Mouse (Mus musculus) thymus, postnatal 25 days (tissue): ENCODE results near the gene Cd19.

ENCODE experiments used
- DNase-seq: peaks from one replicate; pipeline ENCODE4 v3.0.0; 2022

Cd19 gene

DNA sequence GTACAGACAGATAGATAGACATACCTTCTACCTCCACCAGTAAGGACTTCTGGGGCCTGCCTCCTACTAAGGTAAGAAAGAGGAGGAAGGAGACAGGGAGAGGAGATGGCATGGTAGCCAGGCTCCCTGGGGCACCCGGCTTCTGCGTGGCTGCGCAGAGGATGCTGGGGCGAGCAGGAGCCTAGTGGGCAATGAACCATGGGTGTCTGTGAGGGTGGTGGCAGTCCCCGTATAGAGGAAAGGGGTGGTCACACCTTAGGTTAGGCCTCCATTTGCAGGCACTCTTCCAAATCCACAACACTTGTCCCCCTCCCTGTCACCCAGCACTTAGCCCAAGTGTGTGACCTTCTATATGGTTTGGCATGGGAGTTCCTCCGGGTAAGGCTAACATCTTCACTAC, at the start of gene Cd19:
Gene Cd19, minus strand, starts transcription at position 165 of the 400 bp plus-strand sequence.
- no peak for DNase-seq

DNA sequence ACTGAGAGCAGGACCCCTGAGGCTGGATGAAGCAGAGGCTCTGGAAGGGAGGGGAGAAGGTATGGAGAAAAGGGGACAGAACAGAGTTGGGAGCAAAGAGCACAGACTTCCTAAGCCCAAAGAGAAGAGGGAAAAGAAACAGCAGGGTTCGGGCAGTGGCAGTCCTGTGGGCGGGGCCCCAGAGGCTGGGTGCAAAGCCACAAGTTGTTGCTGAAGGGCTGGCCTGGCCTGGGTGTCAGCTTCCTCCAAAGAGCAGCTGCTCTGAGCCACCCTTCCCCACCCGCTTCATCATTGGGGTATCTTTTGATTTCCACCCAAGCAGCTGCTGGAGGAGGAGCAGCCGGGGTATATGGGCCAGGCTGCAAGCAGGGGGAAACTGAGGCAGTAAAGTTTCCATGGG, 49.4 kb upstream of the Cd19 start:
- DNase-seq: peak; percentile 22

- no peak for DNase-seq
Observed at GRCm38 (mm10) chr7:126463547-126463946, 48.9 kb upstream of the Cd19 start.

- no peak for DNase-seq
Observed at GRCm38 (mm10) chr7:126463004-126463403, 48.3 kb upstream of the Cd19 start, which contains the start of gene Atp2a1. Atp2a1 (minus strand) TSS chr7:126463108.

GRCm38 (mm10) chr7:126461626-126462025, 46.9 kb upstream of the Cd19 start:
- DNase-seq: no peak

- no peak for DNase-seq
Observed at GRCm38 (mm10) chr7:126460623-126461399, 46.1 kb upstream of the Cd19 start.

- no peak for DNase-seq
Observed at GRCm38 (mm10) chr7:126458844-126459618, 44.3 kb upstream of the Cd19 start.

DNA sequence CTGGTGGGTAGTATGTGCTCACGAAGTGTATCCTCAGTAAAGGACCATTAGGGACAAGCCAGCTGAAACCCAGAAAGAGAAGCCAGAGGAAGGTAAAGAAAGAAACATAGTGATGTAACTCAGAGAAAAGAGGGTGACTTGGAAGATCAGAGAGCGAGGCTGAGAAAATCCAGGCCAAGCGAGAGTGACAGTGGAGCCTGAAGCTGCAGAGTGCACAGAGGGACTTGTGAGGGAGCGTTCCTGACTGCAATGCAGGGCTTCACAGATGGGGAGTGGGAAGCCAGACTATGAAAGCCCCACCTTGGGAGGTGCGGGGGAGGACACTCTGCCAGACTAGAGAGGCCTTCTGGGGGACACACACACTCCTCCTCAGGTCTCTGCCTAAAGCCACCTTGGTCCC, 43.5 kb upstream of the Cd19 start:
- no peak for DNase-seq

DNA sequence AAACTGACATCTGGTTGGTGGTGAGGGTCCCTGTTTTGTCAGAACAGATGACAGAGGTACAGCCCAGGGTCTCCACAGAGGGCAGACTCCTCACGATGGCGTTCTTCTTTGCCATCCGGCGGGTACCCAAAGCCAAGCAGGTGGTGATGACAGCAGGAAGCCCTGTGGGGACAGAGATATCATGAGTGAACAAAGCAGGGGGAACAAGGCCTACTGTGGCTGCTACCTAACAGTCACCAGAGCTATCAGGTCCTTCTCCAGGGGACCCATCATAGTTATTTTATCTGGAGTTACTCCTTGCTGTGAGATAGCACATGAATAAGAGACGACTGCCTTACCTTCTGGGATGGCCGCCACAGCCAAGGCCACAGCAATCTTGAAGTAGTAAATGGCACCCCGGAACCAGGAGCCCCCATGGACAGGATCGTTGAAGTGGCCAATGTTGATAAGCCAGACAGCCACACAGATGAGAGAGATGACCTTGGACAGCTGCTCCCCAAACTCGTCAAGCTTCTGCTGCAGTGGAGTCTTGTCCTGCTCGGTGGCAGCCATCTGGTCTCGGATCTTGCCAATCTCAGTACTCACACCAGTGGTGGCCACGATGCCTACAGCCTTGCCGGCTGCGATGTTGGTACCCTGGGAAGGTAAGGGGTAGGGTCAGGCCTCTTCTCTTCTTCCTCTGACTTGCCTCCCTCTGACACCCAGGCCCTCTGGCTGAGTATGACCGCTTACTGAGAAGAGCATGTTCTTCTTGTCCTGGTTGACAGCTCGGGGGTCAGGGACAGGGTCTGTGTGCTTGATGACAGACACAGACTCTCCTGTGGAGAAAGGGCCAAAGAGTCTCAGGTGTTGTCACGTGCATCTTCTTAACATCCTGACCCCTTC, 41.9 kb upstream of the Cd19 start:
- DNase-seq: no peak

DNA sequence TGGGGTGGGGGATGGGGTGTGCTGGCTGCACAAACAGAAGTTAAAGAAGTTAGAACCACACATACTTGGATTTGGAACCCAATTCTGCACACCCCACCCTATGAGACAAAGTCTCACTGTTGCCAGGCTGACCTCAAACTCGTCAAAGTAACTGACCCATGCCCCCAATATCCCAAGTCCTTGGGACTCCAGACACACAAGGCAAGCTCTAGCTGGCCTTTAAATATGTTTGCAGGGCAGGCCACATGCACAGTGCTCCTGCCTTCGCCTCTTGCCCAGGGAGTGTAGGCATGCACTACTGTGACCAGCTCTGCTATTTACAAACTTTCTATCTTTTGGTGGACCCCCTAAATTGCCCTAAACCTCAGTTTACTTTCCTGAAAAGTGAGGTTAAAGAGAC, 40.6 kb upstream of the Cd19 start:
- no peak for DNase-seq

GRCm38 (mm10) chr7:126453861-126454260, 39.2 kb upstream of the Cd19 start:
- DNase-seq: no peak

- DNase-seq: no peak
Observed at GRCm38 (mm10) chr7:126452244-126452643, 37.6 kb upstream of the Cd19 start.

DNA sequence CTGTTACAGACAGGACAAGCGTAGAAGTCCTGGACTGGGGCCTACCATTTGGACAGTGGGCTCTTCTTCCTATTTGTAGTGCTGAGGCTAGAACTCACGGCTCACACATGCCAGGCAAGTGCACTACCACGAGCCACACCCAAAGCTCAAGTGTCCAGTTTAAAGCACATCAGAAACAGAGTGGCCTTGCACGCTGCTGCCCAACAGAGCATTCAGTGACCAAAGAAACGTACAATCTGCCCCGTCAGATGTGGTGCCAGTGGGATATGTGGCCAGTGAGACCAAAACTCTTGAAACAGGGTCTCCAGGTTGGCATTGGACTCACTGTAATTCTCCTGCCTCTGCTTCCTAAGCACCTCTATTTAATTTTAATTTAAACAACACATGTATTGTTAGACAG, 36.0 kb upstream of the Cd19 start:
- DNase-seq: no peak

- DNase-seq: no peak
Observed at GRCm38 (mm10) chr7:126449991-126450390, 35.3 kb upstream of the Cd19 start.

DNA sequence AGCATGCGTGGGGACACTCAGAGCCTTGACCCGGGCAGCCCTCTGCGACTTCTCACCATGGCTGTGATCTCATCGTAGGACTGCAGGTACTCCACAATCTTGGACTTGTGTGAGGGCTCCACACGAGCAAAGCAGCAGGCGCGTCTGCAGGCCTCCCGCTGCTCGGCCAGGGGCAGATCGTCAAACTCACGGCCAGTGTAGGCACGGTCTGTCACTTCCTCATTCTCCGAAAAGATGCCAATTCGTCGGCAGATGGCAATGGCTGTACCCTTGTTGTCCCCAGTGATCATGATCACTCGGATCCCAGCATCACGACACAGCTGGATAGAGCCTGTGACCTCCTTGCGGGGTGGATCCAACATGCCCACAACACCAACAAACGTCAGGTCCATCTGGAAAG, 33.8 kb upstream of the Cd19 start:
- no peak for DNase-seq

DNA sequence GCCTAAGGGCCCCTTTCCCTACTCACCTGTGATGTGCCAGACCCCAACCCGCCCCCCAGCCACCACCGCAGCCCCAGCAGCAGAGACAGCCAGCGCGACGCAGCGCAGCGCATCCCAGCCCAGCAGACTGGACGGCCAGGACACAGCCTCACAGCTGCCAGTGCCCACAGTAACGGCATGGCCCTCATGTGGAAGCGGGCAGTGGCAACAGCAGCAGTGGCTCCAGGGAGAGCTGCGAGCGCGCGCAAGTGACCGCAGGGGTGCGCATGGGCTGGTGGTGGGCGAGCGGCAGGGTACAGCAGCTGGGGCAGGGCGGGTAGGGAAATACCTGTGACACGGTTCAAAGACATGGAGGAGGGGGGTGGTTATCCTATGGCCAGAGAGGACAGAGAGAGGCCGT, 31.5 kb upstream of the Cd19 start:
- no peak for DNase-seq

GRCm38 (mm10) chr7:126445104-126445815, 30.6 kb upstream of the Cd19 start:
- no peak for DNase-seq

DNA sequence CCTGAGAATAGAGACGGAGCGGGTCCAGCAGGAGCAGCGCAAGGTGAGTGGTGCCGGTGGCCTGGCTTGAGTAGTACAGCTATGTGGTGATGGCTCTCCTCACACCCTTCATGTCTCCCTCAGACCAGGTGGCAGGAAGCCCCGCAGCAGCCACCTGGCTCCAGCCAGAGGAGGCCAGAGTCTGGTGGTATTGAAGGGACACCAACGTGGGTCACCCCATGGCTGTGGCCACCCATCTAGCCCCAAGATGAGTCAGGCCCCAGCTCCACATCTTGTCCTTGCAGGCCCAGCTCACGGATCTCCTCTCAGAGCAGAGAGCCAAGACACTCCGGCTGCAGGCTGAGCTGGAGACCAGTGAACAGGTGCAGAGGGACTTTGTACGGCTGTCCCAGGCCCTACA, 29.8 kb upstream of the Cd19 start:
- no peak for DNase-seq

DNA sequence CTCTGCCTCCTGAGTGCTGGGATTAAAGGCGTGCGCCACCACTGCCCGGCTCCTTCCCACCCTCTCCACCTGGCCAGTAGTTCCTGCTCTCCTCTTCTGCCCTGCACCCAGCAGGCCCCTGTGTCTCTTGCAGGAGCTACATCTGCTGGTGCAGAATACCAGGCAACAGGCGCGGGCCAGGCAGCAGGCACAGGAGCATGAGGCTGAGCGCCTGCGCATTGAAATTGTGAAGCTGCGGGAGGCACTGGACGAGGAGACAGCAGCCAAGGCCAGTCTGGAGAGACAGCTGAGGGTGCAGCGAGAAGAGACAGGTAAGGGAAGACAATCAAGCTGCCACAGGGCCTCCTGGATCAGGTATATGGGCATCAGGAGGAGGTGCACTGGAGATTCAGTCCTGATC, 29.3 kb upstream of the Cd19 start:
- no peak for DNase-seq

- no peak for DNase-seq
Observed at GRCm38 (mm10) chr7:126440134-126440533, 25.4 kb upstream of the Cd19 start.

- peak; percentile 71 for DNase-seq
Observed at GRCm38 (mm10) chr7:126436851-126437250, 22.2 kb upstream of the Cd19 start.

GRCm38 (mm10) chr7:126435801-126436200, 21.1 kb upstream of the Cd19 start:
- DNase-seq: no peak

GRCm38 (mm10) chr7:126434726-126435125, 20.0 kb upstream of the Cd19 start:
- no peak for DNase-seq
